Mouse (Mus musculus): ENCODE data around the gene Atp6v0a2. TPM values are rescaled to one million over a fixed set of nuclear protein-coding genes. Genes with fewer than 3 reads are reported as not detected.

Atp6v0a2 gene
- polyA plus RNA-seq, 1 experiment from 2014 or later = 32.0 TPM

DNA sequence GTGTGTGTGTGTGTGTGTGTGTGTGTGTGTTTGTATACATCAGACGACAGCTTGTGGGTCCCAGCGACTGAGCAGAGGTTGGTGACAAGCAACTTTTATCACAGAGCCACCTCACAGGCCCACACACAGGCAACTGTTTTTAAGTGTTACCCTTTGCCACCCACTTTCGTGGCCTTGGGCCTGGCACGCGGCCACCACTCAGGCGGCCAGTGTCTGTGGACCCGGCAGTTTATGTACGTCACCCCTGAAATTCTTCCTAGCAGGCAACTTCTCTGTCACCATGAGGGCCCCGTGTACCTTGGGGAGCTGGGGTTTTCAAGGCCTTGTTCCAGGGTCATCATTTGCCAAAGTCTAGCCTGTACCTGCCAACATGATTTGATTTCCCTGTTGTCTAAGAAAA is 123.3 kb downstream of the Atp6v0a2 start:
- Histone ChIP-seq H3K9ac (ENCODE audit: low read depth, low read length) (no peak overlapping the region), H3K4me2 (ENCODE audit: low read length) (no peak overlapping the region), H3K9me3 (replicated peaks; ENCODE audit: control insufficient read depth, low read length, poor library complexity, severe bottlenecking) (no peaks in the 10 kb centered on the region), H3K4me1 (ENCODE audit: control insufficient read depth, insufficient read depth, low read length) (no peaks in the 10 kb centered on the region), H3K4me3 (ENCODE audit: low read depth, low read length) (no peak overlapping the region), H3K27me3 (ENCODE audit: control insufficient read depth, insufficient read depth, low read depth, low read length) (no peaks in the 10 kb centered on the region), H3K36me3 (ENCODE audit: control insufficient read depth, insufficient read depth, low read length) (no peaks in the 10 kb centered on the region), H3K27ac (ENCODE audit: low read length) (no peak overlapping the region)
- WGBS = 81% methylated on average over 9 of the region's 9 CpGs
- ATAC-seq = no peak

DNA sequence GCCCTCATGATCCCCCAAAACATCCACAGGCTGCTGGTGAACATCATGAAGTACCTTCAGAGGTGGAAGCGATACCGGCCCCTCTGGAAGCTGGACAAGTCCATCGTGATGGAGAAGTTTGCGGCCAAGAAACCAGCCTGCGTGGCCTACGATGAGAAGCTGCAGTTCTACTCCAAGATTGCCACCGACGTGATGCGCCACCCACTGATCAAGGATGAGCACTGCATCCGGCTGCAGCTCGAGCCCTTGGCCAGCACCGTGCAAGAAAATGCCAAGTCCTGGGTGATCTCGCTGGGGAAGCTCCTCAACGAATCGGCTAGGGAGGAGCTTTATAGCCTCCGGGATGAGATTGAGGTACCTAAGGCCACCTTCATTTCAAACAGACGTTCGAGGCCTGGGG is 132.6 kb downstream of the Atp6v0a2 start:
- no peak for ATAC-seq
- H3K9me3 ChIP-seq (replicated peaks; ENCODE audit: control insufficient read depth, low read length, poor library complexity, severe bottlenecking) = no peaks in the 10 kb centered on the region
- no peak overlapping the region for H3K4me2 ChIP-seq (ENCODE audit: low read length)
- H3K4me1 ChIP-seq (ENCODE audit: control insufficient read depth, insufficient read depth, low read length) = no peaks in the 10 kb centered on the region
- no peaks in the 10 kb centered on the region for H3K27me3 ChIP-seq (ENCODE audit: control insufficient read depth, insufficient read depth, low read depth, low read length)
- no peaks in the 10 kb centered on the region for H3K36me3 ChIP-seq (ENCODE audit: control insufficient read depth, insufficient read depth, low read length)
- no peak overlapping the region for H3K9ac ChIP-seq (ENCODE audit: low read depth, low read length)
- H3K27ac ChIP-seq (ENCODE audit: low read length) = no peak overlapping the region
- 64% methylated on average over 18 of the region's 18 CpGs for WGBS
- H3K4me3 ChIP-seq (ENCODE audit: low read depth, low read length) = no peak overlapping the region

DNA sequence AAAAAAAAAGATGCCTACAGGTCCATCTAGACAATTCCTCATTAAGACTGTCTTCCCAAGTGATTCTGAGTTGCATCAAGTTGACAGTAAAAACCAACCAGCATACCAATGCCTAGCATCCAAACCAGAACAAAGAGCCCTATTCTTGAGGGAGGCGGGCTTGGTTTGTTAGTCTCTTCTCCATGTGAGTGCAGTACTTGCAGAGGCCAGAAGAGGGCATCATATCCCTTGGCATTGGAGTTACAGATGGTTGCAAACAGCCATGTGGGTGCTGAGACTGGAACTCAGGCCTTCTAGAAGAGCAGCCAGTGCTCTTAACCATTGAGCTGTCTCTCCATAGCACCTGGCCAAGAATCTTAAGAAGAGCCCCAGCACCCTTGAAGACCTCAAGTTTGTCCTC is 133.4 kb downstream of the Atp6v0a2 start:
- Histone ChIP-seq H3K27me3 (ENCODE audit: control insufficient read depth, insufficient read depth, low read depth, low read length) (no peaks in the 10 kb centered on the region), H3K9ac (ENCODE audit: low read depth, low read length) (no peak overlapping the region), H3K9me3 (replicated peaks; ENCODE audit: control insufficient read depth, low read length, poor library complexity, severe bottlenecking) (no peaks in the 10 kb centered on the region), H3K4me1 (ENCODE audit: control insufficient read depth, insufficient read depth, low read length) (no peaks in the 10 kb centered on the region), H3K4me3 (ENCODE audit: low read depth, low read length) (no peak overlapping the region), H3K27ac (ENCODE audit: low read length) (no peak overlapping the region), H3K4me2 (ENCODE audit: low read length) (no peak overlapping the region), H3K36me3 (ENCODE audit: control insufficient read depth, insufficient read depth, low read length) (no peaks in the 10 kb centered on the region)
- no peak for ATAC-seq
- WGBS = 88% methylated on average over 1 of the region's 1 CpGs

Other genes starting within 250 kb of the Atp6v0a2 start
- 94.5 and 113 TPM in 2 replicates for gene Sbno1, start 202.6 kb upstream of the Atp6v0a2 start, polyA plus RNA-seq (2015; fragmentation: Nextera tagmentation; extraction: Ambion mirVana)
- gene Kmt5a, start 188.6 kb upstream of the Atp6v0a2 start, polyA plus RNA-seq (2015; fragmentation: Nextera tagmentation; extraction: Ambion mirVana) = 12.3 and 15.4 TPM in 2 replicates
- 25.3 and 29.9 TPM in 2 replicates for gene Rilpl2, start 150.2 kb upstream of the Atp6v0a2 start, polyA plus RNA-seq (2015; fragmentation: Nextera tagmentation; extraction: Ambion mirVana)
- 19.9 and 21.7 TPM in 2 replicates for gene Snrnp35, start 145.4 kb upstream of the Atp6v0a2 start, polyA plus RNA-seq (2015; fragmentation: Nextera tagmentation; extraction: Ambion mirVana)
- gene Rilpl1, start 97.2 kb upstream of the Atp6v0a2 start, polyA plus RNA-seq (2015; fragmentation: Nextera tagmentation; extraction: Ambion mirVana) = 10.6 and 11.7 TPM in 2 replicates
- gene Tmed2, start 87.9 kb upstream of the Atp6v0a2 start, polyA plus RNA-seq (2015; fragmentation: Nextera tagmentation; extraction: Ambion mirVana) = 340 and 348 TPM in 2 replicates
- 25.7 and 27.8 TPM in 2 replicates for gene Ddx55, start 75.7 kb upstream of the Atp6v0a2 start, polyA plus RNA-seq (2015; fragmentation: Nextera tagmentation; extraction: Ambion mirVana)
- 62.1 and 63.6 TPM in 2 replicates for gene Eif2b1, start 49.4 kb upstream of the Atp6v0a2 start, polyA plus RNA-seq (2015; fragmentation: Nextera tagmentation; extraction: Ambion mirVana)
- gene Gtf2h3, start 49.4 kb upstream of the Atp6v0a2 start, polyA plus RNA-seq (2015; fragmentation: Nextera tagmentation; extraction: Ambion mirVana) = 46.6 and 48.6 TPM in 2 replicates
- gene Dnah10, start 96.5 kb downstream of the Atp6v0a2 start, polyA plus RNA-seq (2015; fragmentation: Nextera tagmentation; extraction: Ambion mirVana) = 0.16 and 0.20 TPM in 2 replicates
- gene Ccdc92, start 233.8 kb downstream of the Atp6v0a2 start, polyA plus RNA-seq (2015; fragmentation: Nextera tagmentation; extraction: Ambion mirVana) = 43.0 and 43.3 TPM in 2 replicates
- 68.9 and 87.1 TPM in 2 replicates for gene Zfp664, start 234.1 kb downstream of the Atp6v0a2 start, polyA plus RNA-seq (2015; fragmentation: Nextera tagmentation; extraction: Ambion mirVana)

Data from midbrain, embryonic 16.5 days (tissue).